Mouse (Mus musculus): Measurements from ENCODE around the gene Asic2. TPM values are rescaled to one million over a fixed set of nuclear protein-coding genes. Genes with fewer than 3 reads are reported as not detected.

Gene Asic2
- polyA plus RNA-seq, 1 experiment: not detected

GRCm38 (mm10) chr11:82000581-82000980 is 32.3 kb upstream of the Asic2 start:
- WGBS: 64% methylated on average over 5 of the region's 5 CpGs
- H3K27ac ChIP-seq (ENCODE audit: control insufficient read depth, insufficient read depth, low read depth, low read length, poor library complexity): no peak overlapping the region
- no peak overlapping the region for H3K4me3 ChIP-seq (replicated peaks; ENCODE audit: control insufficient read depth, low read depth, low read length)
- no peaks in the 10 kb centered on the region for H3K4me1 ChIP-seq (ENCODE audit: control insufficient read depth, insufficient read depth, low read length)
- TF ChIP-seq POLR2A (IDR thresholded peaks at IDR 0.05; ENCODE audit: borderline replicate concordance, control insufficient read depth, low read depth, low read length): no peak
- no peak for TF ChIP-seq CTCF (IDR thresholded peaks at IDR 0.05; ENCODE audit: control insufficient read depth, insufficient read depth, low read length)

DNA sequence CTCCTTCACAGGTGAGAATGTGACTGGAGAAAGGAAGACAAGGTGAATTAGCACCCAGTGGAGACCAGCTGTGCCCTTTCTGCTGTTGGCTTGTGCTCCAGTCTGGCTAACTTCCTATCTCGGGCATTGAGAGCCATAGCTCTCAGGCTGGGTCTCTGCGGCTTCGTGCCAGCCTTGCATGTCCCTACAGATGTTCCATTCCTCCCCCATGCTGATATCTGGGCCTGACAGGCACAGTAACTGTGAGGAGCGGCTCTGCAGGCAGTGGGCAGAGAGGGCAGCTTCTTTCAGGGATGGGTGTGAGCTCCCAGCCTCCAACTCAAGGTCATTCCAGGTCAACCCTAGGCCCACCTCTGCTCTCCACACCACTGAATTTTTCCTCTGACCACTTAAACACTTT is 31.2 kb upstream of the Asic2 start:
- Histone ChIP-seq H3K27ac (ENCODE audit: control insufficient read depth, insufficient read depth, low read depth, low read length, poor library complexity) (no peak overlapping the region), H3K4me3 (replicated peaks; ENCODE audit: control insufficient read depth, low read depth, low read length) (no peak overlapping the region), H3K4me1 (ENCODE audit: control insufficient read depth, insufficient read depth, low read length) (no peaks in the 10 kb centered on the region)
- TF ChIP-seq POLR2A (IDR thresholded peaks at IDR 0.05; ENCODE audit: borderline replicate concordance, control insufficient read depth, low read depth, low read length): no peak
- 71% methylated on average over 4 of the region's 4 CpGs for WGBS

GRCm38 (mm10) chr11:81998646-81999045 is 30.4 kb upstream of the Asic2 start:
- Histone ChIP-seq H3K27ac (ENCODE audit: control insufficient read depth, insufficient read depth, low read depth, low read length, poor library complexity) (no peak overlapping the region), H3K4me3 (replicated peaks; ENCODE audit: control insufficient read depth, low read depth, low read length) (no peak overlapping the region), H3K4me1 (ENCODE audit: control insufficient read depth, insufficient read depth, low read length) (no peaks in the 10 kb centered on the region)
- TF ChIP-seq POLR2A (IDR thresholded peaks at IDR 0.05; ENCODE audit: borderline replicate concordance, control insufficient read depth, low read depth, low read length) (no peak), CTCF (IDR thresholded peaks at IDR 0.05; ENCODE audit: control insufficient read depth, insufficient read depth, low read length) (no peak)
- WGBS: 79% methylated on average over 3 of the region's 3 CpGs

DNA sequence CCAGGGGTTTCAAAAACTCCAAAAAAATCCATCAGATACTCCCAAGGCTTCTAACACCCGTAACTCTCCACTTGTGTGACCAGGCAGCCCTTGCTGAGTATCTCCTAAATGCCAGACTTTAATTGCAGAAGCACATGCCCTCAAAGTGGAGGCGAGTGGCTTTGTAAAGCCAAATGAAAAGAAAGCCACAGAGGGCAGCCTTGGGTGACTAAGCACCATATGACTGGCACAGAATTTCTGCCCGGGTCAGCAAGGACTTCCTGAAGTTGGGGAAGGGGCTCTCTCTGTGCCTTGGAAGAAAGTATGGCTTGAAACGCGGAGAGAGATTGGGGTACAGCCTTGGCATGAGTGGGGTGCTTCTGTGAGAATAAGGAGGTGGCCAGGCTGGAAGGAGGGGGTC is 28.8 kb upstream of the Asic2 start:
- H3K27ac ChIP-seq (ENCODE audit: control insufficient read depth, insufficient read depth, low read depth, low read length, poor library complexity): no peak overlapping the region
- WGBS: 46% methylated on average over 5 of the region's 5 CpGs
- TF ChIP-seq POLR2A (IDR thresholded peaks at IDR 0.05; ENCODE audit: borderline replicate concordance, control insufficient read depth, low read depth, low read length): no peak
- TF ChIP-seq CTCF (IDR thresholded peaks at IDR 0.05; ENCODE audit: control insufficient read depth, insufficient read depth, low read length): no peak

GRCm38 (mm10) chr11:81996172-81996841 is 28.1 kb upstream of the Asic2 start:
- 66% methylated on average over 10 of the region's 10 CpGs for WGBS
- no peak overlapping the region for H3K4me3 ChIP-seq (replicated peaks; ENCODE audit: control insufficient read depth, low read depth, low read length)
- TF ChIP-seq CTCF (IDR thresholded peaks at IDR 0.05; ENCODE audit: control insufficient read depth, insufficient read depth, low read length) (peak; percentile 99), POLR2A (IDR thresholded peaks at IDR 0.05; ENCODE audit: borderline replicate concordance, control insufficient read depth, low read depth, low read length) (no peak)
- no peak overlapping the region for H3K27ac ChIP-seq (ENCODE audit: control insufficient read depth, insufficient read depth, low read depth, low read length, poor library complexity)
- H3K4me1 ChIP-seq (ENCODE audit: control insufficient read depth, insufficient read depth, low read length): no peaks in the 10 kb centered on the region

More for the DNA sequence above, 28.8 kb upstream of the Asic2 start:
- H3K4me3 ChIP-seq (replicated peaks; ENCODE audit: control insufficient read depth, low read depth, low read length): no peak overlapping the region
- H3K4me1 ChIP-seq (ENCODE audit: control insufficient read depth, insufficient read depth, low read length): no peaks in the 10 kb centered on the region

- Histone ChIP-seq H3K27ac (ENCODE audit: control insufficient read depth, insufficient read depth, low read depth, low read length, poor library complexity) (no peak overlapping the region), H3K4me3 (replicated peaks; ENCODE audit: control insufficient read depth, low read depth, low read length) (no peak overlapping the region), H3K4me1 (ENCODE audit: control insufficient read depth, insufficient read depth, low read length) (no peaks in the 10 kb centered on the region)
- TF ChIP-seq CTCF (IDR thresholded peaks at IDR 0.05; ENCODE audit: control insufficient read depth, insufficient read depth, low read length) (peak; percentile 52), POLR2A (IDR thresholded peaks at IDR 0.05; ENCODE audit: borderline replicate concordance, control insufficient read depth, low read depth, low read length) (no peak)
- WGBS: 24% methylated on average over 5 of the region's 5 CpGs
Measured at GRCm38 (mm10) chr11:81983146-81983545, 14.9 kb upstream of the Asic2 start.

GRCm38 (mm10) chr11:81982191-81982590 is 13.9 kb upstream of the Asic2 start:
- H3K27ac ChIP-seq (ENCODE audit: control insufficient read depth, insufficient read depth, low read depth, low read length, poor library complexity): no peak overlapping the region
- TF ChIP-seq POLR2A (IDR thresholded peaks at IDR 0.05; ENCODE audit: borderline replicate concordance, control insufficient read depth, low read depth, low read length) (no peak), CTCF (IDR thresholded peaks at IDR 0.05; ENCODE audit: control insufficient read depth, insufficient read depth, low read length) (no peak)
- no peaks in the 10 kb centered on the region for H3K4me1 ChIP-seq (ENCODE audit: control insufficient read depth, insufficient read depth, low read length)
- no peak overlapping the region for H3K4me3 ChIP-seq (replicated peaks; ENCODE audit: control insufficient read depth, low read depth, low read length)
- WGBS: 68% methylated on average over 11 of the region's 11 CpGs

DNA sequence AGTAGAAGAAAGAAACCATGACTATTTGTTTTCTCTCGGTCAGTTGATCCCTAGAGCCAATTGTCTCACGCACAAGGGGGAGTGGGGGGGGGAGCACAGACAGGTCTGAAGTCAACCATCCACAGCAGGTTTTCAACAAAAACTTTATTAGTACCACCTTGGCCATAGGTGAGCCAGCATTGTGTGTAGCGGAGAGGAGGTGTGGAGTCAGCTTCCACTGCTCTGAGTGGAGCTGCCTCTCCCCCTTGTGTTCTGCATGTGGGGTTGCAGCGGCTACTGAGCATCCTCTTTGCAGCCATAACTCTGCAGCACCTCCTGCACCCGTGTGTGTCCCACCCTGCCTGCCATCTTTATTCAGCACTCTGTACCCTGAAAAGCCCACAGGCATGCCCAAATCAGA is 6.3 kb upstream of the Asic2 start:
- Histone ChIP-seq H3K4me3 (replicated peaks; ENCODE audit: control insufficient read depth, low read depth, low read length) (no peak overlapping the region), H3K4me1 (ENCODE audit: control insufficient read depth, insufficient read depth, low read length) (no peaks in the 10 kb centered on the region; the same call in 1 of the 2 replicates), H3K27ac (ENCODE audit: control insufficient read depth, insufficient read depth, low read depth, low read length, poor library complexity) (no peak overlapping the region)
- 47% methylated on average over 5 of the region's 5 CpGs for WGBS
- TF ChIP-seq CTCF (IDR thresholded peaks at IDR 0.05; ENCODE audit: control insufficient read depth, insufficient read depth, low read length) (peak; percentile 38; the same call in 1 of the 2 replicates), POLR2A (IDR thresholded peaks at IDR 0.05; ENCODE audit: borderline replicate concordance, control insufficient read depth, low read depth, low read length) (no peak)

DNA sequence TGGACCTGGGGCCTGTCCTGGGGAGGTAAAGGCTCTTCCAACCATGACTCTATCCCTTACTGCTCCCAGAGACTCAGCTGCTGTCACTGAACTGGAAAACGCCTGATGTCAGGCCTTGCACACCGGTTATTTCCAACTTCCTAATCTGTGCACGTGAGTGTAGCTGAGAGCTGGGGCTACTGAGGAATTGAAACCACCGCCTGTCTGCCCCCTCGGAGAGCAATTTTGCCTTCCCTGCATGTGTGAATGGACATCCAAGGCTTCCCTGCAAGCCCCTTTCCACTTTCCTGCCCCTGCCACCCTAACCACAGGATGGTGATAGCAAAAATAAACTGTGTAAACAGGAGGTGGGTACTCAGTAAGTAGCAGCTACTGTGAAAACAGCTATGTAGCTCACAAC is 5.4 kb upstream of the Asic2 start:
- H3K4me3 ChIP-seq (replicated peaks; ENCODE audit: control insufficient read depth, low read depth, low read length): no peak overlapping the region
- H3K4me1 ChIP-seq (ENCODE audit: control insufficient read depth, insufficient read depth, low read length): no peaks in the 10 kb centered on the region; the same call in 1 of the 2 replicates
- WGBS: 11% methylated on average over 5 of the region's 5 CpGs
- no peak overlapping the region for H3K27ac ChIP-seq (ENCODE audit: control insufficient read depth, insufficient read depth, low read depth, low read length, poor library complexity)
- TF ChIP-seq POLR2A (IDR thresholded peaks at IDR 0.05; ENCODE audit: borderline replicate concordance, control insufficient read depth, low read depth, low read length): no peak
- no peak for TF ChIP-seq CTCF (IDR thresholded peaks at IDR 0.05; ENCODE audit: control insufficient read depth, insufficient read depth, low read length)
